Mouse (Mus musculus): ENCODE measurements at regions not wholly inside any gene's neighbourhood (a gene's known extent, or its start where the extent isn't known, plus 50 kb on each side); places are given as distances from the start of the nearest gene placed in this dataset.

- no peak for DNase-seq
Observed at GRCm38 (mm10) chr1:106483008-106483407, 231.1 kb downstream of the Bcl2 start.

DNA sequence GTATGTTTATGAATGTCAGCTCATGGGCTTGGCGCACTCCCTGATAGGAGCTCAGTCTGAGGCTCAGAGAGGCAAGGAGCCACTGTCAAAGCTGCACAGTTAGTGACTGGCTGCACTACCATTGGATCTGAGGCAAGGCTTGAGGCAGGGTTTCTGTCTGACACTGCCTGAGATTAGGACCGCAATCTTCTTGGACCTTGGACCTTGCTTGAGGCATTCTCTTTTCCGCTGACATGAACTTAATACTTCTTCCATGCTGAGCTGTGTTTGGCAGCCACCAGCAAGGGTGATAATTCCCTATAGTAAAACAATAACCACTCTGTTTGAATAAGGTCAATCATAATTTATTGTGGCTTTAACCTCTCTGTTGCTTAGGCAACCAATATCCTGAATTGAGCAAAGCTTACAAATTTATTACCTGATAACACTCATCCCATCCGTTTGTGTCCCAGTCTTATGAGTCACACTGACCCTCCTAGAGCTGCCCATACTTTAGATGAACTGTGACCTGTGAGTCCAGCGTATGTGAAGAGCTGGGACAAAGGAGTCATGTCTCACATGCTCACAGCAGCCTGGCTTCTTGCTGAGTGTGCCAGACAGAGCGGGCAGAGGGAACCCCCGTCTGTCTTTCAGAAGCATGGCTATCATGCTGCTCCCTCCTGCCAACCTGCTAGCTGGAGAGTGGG, 236.3 kb downstream of the Bcl2 start:
- peak; percentile 10 for DNase-seq

GRCm38 (mm10) chr1:106468021-106468420, 246.1 kb downstream of the Bcl2 start:
- no peak for DNase-seq

GRCm38 (mm10) chr1:106466644-106467043, 247.4 kb downstream of the Bcl2 start:
- DNase-seq: no peak

DNA sequence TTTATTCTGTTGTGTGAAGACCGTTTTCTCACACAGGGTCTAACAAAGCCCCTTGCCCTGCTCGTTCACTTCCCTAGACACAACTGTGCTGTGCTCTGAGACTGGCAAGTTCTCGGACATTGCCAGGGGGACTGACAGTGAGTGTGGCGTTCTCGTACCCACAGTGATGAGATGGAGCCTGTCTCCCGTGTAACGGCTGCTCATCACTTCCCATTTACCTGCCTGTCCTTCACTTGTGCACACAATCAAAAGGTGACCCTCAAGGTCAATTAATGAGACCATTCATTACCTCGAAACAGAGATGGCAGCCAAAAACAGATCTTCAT, 248.1 kb downstream of the Bcl2 start:
- no peak for DNase-seq

DNA sequence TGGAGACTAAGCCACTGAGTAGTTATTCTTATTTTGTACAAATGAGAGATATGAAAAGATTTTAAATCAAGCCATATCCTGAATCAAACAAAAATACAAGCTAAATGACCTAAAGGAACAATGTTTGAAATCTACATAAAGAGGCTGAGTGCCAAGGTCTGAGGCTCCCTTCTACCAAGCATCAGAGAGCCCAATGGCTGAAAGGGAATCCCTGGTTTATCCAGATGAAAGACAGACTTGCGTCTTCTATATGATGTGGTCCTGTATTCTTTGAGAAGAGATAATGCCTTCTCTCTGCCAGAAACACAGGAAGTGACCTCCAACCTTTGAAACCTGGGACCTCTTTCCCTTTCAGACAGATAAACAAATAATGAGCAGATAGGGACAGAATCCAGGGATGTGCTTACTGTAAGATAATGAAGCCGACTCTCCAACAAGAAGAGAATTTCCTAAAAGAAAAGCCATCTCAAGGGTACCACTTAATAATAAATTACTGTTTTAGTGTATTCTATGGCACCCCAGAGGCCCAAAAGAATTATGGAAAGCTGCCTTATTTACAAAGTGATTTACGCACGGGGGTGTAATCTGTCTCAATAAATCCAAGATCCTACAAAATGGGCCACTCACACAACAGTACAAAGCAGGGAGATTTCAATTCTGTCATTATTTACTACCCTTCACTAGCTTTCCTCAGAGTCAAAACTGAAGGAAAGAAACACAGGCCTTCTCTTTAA, 248.7 kb downstream of the Bcl2 start:
- no peak for DNase-seq

DNA sequence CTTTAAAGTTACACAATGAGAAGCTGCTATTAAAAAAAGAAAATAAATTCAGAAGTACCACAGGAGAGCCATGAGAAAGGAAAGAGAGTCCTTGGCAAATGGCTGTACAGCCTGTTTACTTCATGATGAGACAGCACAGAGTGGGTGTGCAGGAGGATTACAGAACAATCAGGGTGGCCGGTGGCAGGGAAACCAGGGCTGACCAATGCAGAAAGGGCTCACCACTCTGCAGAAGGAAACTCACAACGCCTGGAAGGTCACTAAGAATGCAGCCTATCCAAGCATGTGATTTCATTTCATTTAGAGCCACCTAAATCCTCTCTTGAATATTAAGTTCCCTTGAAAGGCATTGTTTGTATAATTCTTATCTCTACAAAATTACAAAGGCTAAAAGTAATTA, 249.3 kb downstream of the Bcl2 start:
- DNase-seq: no peak

- no peak for DNase-seq
Observed at GRCm38 (mm10) chr1:106462595-106462994, 251.5 kb downstream of the Bcl2 start.

GRCm38 (mm10) chr1:106462112-106462511, 252.0 kb downstream of the Bcl2 start:
- no peak for DNase-seq

DNA sequence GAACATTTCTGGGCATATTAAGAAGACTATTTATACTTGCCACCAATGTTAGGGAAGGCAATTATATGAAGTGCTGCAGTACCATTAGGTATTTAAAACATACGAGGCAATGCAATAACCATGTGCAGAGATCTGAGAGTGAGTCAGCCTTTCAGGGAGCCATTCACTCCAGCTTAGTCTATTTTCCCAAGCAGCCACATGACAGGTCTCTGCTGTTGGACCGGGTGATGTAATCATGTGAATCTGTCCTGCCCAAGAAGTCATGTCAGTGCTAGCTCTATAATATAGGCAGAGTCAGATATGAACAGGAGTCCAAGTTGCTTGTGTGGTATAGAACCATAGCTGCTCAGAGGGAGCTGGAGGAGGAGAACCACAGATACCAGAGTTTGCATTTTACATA, 253.1 kb downstream of the Bcl2 start:
- DNase-seq: no peak

DNA sequence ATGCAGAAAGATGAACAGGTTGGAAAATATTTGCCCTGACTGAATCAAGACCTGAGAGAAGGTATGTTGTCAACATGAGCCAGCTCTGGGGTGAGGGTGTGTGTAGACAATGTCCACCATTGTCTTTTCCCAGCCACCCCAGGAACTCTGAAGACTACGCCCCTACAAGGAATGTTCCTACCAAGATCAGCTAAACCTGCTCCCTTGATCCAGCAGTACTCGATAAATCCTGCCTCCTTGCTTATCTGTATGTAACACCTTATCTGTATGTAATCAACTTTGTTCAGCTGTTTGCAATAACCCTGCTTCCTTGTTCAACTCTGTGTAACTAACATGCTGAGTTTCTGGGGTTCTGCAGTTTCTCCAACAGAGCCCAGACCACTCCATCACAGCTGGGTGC, 264.3 kb downstream of the Bcl2 start:
- DNase-seq: no peak
